Mouse (Mus musculus): ENCODE measurements around the gene Plxdc2. TPM values are rescaled to one million over a fixed set of nuclear protein-coding genes. Genes with fewer than 3 reads are reported as not detected.

Plxdc2 gene
- polyA plus RNA-seq, 1 experiment from 2014 or later, result 39.0 TPM

GRCm38 (mm10) chr2:16773398-16774113 is 417.5 kb downstream of the Plxdc2 start:
- H3K4me1 ChIP-seq (replicated peaks; ENCODE audit: insufficient read depth, low read length), result no peaks in the 10 kb centered on the region
- no peaks in the 10 kb centered on the region for H3K36me3 ChIP-seq (ENCODE audit: insufficient read depth, low read length)
- TF ChIP-seq CTCF (IDR thresholded peaks at IDR 0.05; ENCODE audit: low read depth), result no peak
- H3K9ac ChIP-seq (ENCODE audit: low read depth, low read length), result no peak overlapping the region
- no peaks in the 10 kb centered on the region for H3K9me3 ChIP-seq (replicated peaks; ENCODE audit: low read length)
- DNase-seq (ENCODE audit: low spot score), result peak; percentile 70
- 4% methylated on average over 1 of the region's 1 CpGs for WGBS
- H3K4me2 ChIP-seq (ENCODE audit: low read length), result no peak overlapping the region
- H3K27ac ChIP-seq, result no peak overlapping the region
- H3K27me3 ChIP-seq (ENCODE audit: insufficient read depth, low read length), result no peaks in the 10 kb centered on the region
- no peak overlapping the region for H3K4me3 ChIP-seq (replicated peaks; ENCODE audit: low read depth, low read length)
- ATAC-seq (replicated peaks; ENCODE audit: low FRiP score, low read depth), result no peak

- WGBS, result 53% methylated on average over 3 of the region's 3 CpGs
- H3K9me3 ChIP-seq (replicated peaks; ENCODE audit: low read length), result no peaks in the 10 kb centered on the region
- DNase-seq (ENCODE audit: low spot score) (no peak), ATAC-seq (replicated peaks; ENCODE audit: low FRiP score, low read depth) (no peak)
- no peak overlapping the region for H3K4me3 ChIP-seq (replicated peaks; ENCODE audit: low read depth, low read length)
- no peak overlapping the region for H3K4me2 ChIP-seq (ENCODE audit: low read length)
- no peak overlapping the region for H3K9ac ChIP-seq (ENCODE audit: low read depth, low read length)
- no peaks in the 10 kb centered on the region for H3K27me3 ChIP-seq (ENCODE audit: insufficient read depth, low read length)
- H3K4me1 ChIP-seq (replicated peaks; ENCODE audit: insufficient read depth, low read length), result no peaks in the 10 kb centered on the region
- no peaks in the 10 kb centered on the region for H3K36me3 ChIP-seq (ENCODE audit: insufficient read depth, low read length)
- H3K27ac ChIP-seq, result no peak overlapping the region
- no peak for TF ChIP-seq CTCF (IDR thresholded peaks at IDR 0.05; ENCODE audit: low read depth)
Measured at GRCm38 (mm10) chr2:16774114-16774433, 418.0 kb downstream of the Plxdc2 start.

- TF ChIP-seq CTCF (IDR thresholded peaks at IDR 0.05; ENCODE audit: low read depth), result no peak
- Histone ChIP-seq H3K9me3 (replicated peaks; ENCODE audit: low read length) (no peaks in the 10 kb centered on the region), H3K9ac (ENCODE audit: low read depth, low read length) (no peak overlapping the region), H3K4me3 (replicated peaks; ENCODE audit: low read depth, low read length) (no peak overlapping the region), H3K36me3 (ENCODE audit: insufficient read depth, low read length) (no peaks in the 10 kb centered on the region), H3K4me1 (replicated peaks; ENCODE audit: insufficient read depth, low read length) (no peaks in the 10 kb centered on the region), H3K27ac (no peak overlapping the region), H3K27me3 (ENCODE audit: insufficient read depth, low read length) (no peaks in the 10 kb centered on the region), H3K4me2 (ENCODE audit: low read length) (no peak overlapping the region)
- ATAC-seq (replicated peaks; ENCODE audit: low FRiP score, low read depth) (no peak), DNase-seq (ENCODE audit: low spot score) (no peak)
Measured at GRCm38 (mm10) chr2:16795283-16795682, 439.2 kb downstream of the Plxdc2 start.
